Mouse (Mus musculus) G1E (cell line): ENCODE measurements around the gene Nox3.

Source experiments
- CTCF ChIP-seq: IDR thresholded peaks from 2 replicates; pipeline ENCODE4 v1.5.1; 2012; ENCODE audit warnings: low read depth, low read length, inconsistent platforms, mixed read lengths
- GATA1 ChIP-seq: IDR thresholded peaks from 2 replicates; pipeline ENCODE4 v1.6.1; 2012; ENCODE audit warnings: borderline replicate concordance, low read length, inconsistent platforms, mixed read lengths
- GATA2 ChIP-seq: IDR thresholded peaks from 2 replicates; pipeline ENCODE4 v1.6.1; 2012; ENCODE audit warnings: low read depth, low read length, inconsistent platforms, borderline replicate concordance
- POLR2AphosphoS5 ChIP-seq: IDR thresholded peaks from 2 replicates; pipeline ENCODE4 v1.6.1; 2012; ENCODE audit warnings: low read depth, low read length, inconsistent platforms; ENCODE audit not compliant: insufficient replicate concordance

GRCm38 (mm10) chr17:3669226-3669625 lies 26.8 kb downstream of the Nox3 start:
- TF ChIP-seq GATA1 (no peak), CTCF (no peak), POLR2AphosphoS5 (no peak), GATA2 (no peak)
